Mouse (Mus musculus): ENCODE results near the gene Gltpd2.

DNA sequence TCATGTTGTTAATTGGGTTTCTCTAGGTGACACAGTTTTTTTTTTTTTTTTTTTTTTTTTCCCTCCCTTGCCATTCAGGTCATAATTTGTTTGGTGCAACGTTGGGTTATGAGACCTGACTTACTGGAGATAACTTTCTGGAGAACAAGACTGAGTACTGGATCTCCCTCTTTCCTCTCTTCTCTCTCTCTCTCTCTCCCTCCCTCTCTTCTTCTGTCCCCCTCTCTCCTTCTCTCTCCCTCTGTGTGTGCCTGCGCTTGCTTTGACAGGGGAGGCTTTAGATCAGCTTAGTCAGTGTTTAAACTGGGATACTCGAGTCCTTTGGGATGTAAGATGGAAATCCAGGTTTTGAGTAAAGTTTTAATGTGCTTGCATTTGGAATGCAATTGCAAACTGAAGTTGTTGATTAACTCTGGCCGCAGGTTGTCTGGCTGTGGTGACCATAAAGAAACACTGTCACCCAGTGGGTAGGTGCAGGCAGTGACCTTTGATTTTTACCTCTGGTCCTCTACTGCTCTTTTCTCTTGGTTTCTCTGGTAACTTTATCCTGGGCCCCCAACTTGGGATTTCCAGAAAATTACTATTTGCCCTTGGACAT lies 45.4 kb downstream of the Gltpd2 start:
- TF ChIP-seq E2F4 (IDR thresholded peaks at IDR 0.05; ENCODE audit: borderline replicate concordance, low read depth, low read length) (no peak), CTCF (IDR thresholded peaks at IDR 0.05 in 2 of 3, conservative IDR thresholded peaks at IDR 0.05 in 1 of 3; ENCODE audit: control insufficient read depth in 1 of 3, insufficient read depth in 1 of 3, low read depth in 2 of 3, low read length in 3 of 3, poor library complexity in 1 of 3, severe bottlenecking in 1 of 3) (no peak), SMC3 (IDR thresholded peaks at IDR 0.05; ENCODE audit: low read depth, low read length) (no peak), GABPA (IDR thresholded peaks at IDR 0.05; ENCODE audit: low read depth, low read length) (no peak), JUND (IDR thresholded peaks at IDR 0.05; ENCODE audit: low read depth, low read length) (no peak), TAL1 (IDR thresholded peaks at IDR 0.05; ENCODE audit: low read length) (no peak), POLR2AphosphoS2 (IDR thresholded peaks at IDR 0.05; ENCODE audit: low read length) (no peak), MYC (IDR thresholded peaks at IDR 0.05; ENCODE audit: low read depth, low read length) (no peak), TCF12 (IDR thresholded peaks at IDR 0.05; ENCODE audit: low read depth, low read length) (no peak), POLR2A (IDR thresholded peaks at IDR 0.05; ENCODE audit: control insufficient read depth in 1 of 2, insufficient read depth in 1 of 2, low read depth in 1 of 2, low read length in 2 of 2, poor library complexity in 1 of 2) (no peak)

Measured in MEL (cell line).